Mouse (Mus musculus) megakaryocyte, embryonic 14.5 days (primary cell): ENCODE results near the gene Pla2r1.

Experiments used
- FLI1 ChIP-seq: IDR thresholded peaks from 2 replicates; pipeline ENCODE4 v1.6.1; 2012; ENCODE audit warnings: low read length, inconsistent platforms, mixed read lengths
- GATA1 ChIP-seq: IDR thresholded peaks from 3 replicates; pipeline ENCODE4 v1.6.1; 2012; ENCODE audit warnings: mixed read lengths, low read length, inconsistent platforms, borderline replicate concordance

GRCm38 (mm10) chr2:60392286-60392685 is 160.8 kb downstream of the Pla2r1 start:
- TF ChIP-seq GATA1 (no peak), FLI1 (no peak)
